Mouse (Mus musculus): Measurements from ENCODE around the gene Fam155a. TPM values are rescaled to one million over a fixed set of nuclear protein-coding genes. Genes with fewer than 3 reads are reported as not detected.
"Not testable (repeated sequence)": the region's sequence is repeated elsewhere in the genome, so short reads cannot be mapped to it uniquely, and the experiment has no call there.

Fam155a gene
- total RNA-seq, 4 experiments from 2014 or later = not detected

- not testable (repeated sequence) for DNase-seq (ENCODE audit: low spot score)
These were observed 110.9 kb downstream of the Fam155a start for GRCm38 (mm10) chr8:9660014-9660413.

- no peak for DNase-seq (ENCODE audit: low spot score)
These were observed 114.1 kb downstream of the Fam155a start for GRCm38 (mm10) chr8:9656901-9657300.

GRCm38 (mm10) chr8:9654826-9655225 lies 116.1 kb downstream of the Fam155a start:
- no peak for DNase-seq (ENCODE audit: low spot score)

GRCm38 (mm10) chr8:9653643-9654042 lies 117.3 kb downstream of the Fam155a start:
- peak; percentile 9 for DNase-seq (ENCODE audit: low spot score)

- DNase-seq (ENCODE audit: low spot score) = no peak
These were observed 132.8 kb downstream of the Fam155a start for GRCm38 (mm10) chr8:9638162-9638561.

GRCm38 (mm10) chr8:9635240-9635639 lies 135.7 kb downstream of the Fam155a start:
- no peak for DNase-seq (ENCODE audit: low spot score)

GRCm38 (mm10) chr8:9607086-9607701 lies 163.8 kb downstream of the Fam155a start:
- DNase-seq (ENCODE audit: low spot score) = no peak

GRCm38 (mm10) chr8:9596003-9596402 lies 175.0 kb downstream of the Fam155a start:
- no peak for DNase-seq (ENCODE audit: low spot score)

GRCm38 (mm10) chr8:9581836-9582235 lies 189.1 kb downstream of the Fam155a start:
- DNase-seq (ENCODE audit: low spot score) = no peak

- DNase-seq (ENCODE audit: low spot score) = no peak
These were observed 190.8 kb downstream of the Fam155a start for GRCm38 (mm10) chr8:9580192-9580591.

- DNase-seq (ENCODE audit: low spot score) = no peak
These were observed 199.0 kb downstream of the Fam155a start for GRCm38 (mm10) chr8:9571977-9572376.

- DNase-seq (ENCODE audit: low spot score) = no peak
These were observed 201.3 kb downstream of the Fam155a start for GRCm38 (mm10) chr8:9569516-9570170.

GRCm38 (mm10) chr8:9549199-9549598 lies 221.8 kb downstream of the Fam155a start:
- DNase-seq (ENCODE audit: low spot score) = no peak

- no peak for DNase-seq (ENCODE audit: low spot score)
These were observed 223.4 kb downstream of the Fam155a start for GRCm38 (mm10) chr8:9547558-9547954.

- no peak for DNase-seq (ENCODE audit: low spot score)
These were observed 223.9 kb downstream of the Fam155a start for GRCm38 (mm10) chr8:9546919-9547557.

- DNase-seq (ENCODE audit: low spot score) = no peak
These were observed 224.5 kb downstream of the Fam155a start for GRCm38 (mm10) chr8:9546429-9546828.

- no peak for DNase-seq (ENCODE audit: low spot score)
These were observed 225.3 kb downstream of the Fam155a start for GRCm38 (mm10) chr8:9545665-9546064.

GRCm38 (mm10) chr8:9535730-9536372 lies 235.1 kb downstream of the Fam155a start:
- DNase-seq (ENCODE audit: low spot score) = no peak

GRCm38 (mm10) chr8:9526515-9526914 lies 244.4 kb downstream of the Fam155a start:
- no peak for DNase-seq (ENCODE audit: low spot score)

GRCm38 (mm10) chr8:9521577-9521976 lies 249.4 kb downstream of the Fam155a start:
- DNase-seq (ENCODE audit: low spot score) = no peak

GRCm38 (mm10) chr8:9500751-9501150 lies 270.2 kb downstream of the Fam155a start:
- no peak for DNase-seq (ENCODE audit: low spot score)

GRCm38 (mm10) chr8:9494225-9494598 lies 276.7 kb downstream of the Fam155a start:
- DNase-seq (ENCODE audit: low spot score) = no peak
